Mouse (Mus musculus) heart, postnatal 0 days (tissue): ENCODE results near the gene Snph. TPM values are rescaled to one million over a fixed set of nuclear protein-coding genes. Genes with fewer than 3 reads are reported as not detected.
A peak's percentile ranks its signal among the peaks of the same experiment; 100 is the strongest.

Experiments
- ATAC-seq: fragments of 200-750 bp; cut with Nextera tagmentation; 2 replicates; pipeline ENCODE4 v1.8.0; 2017; ENCODE audit warnings: low read depth, moderate number of reproducible peaks, moderate library complexity; ENCODE audit not compliant: insufficient read depth
- DNase-seq: peaks from one replicate; pipeline ENCODE4 v3.0.0-alpha.2; 2016; ENCODE audit warnings: low spot score
- H3K27ac ChIP-seq: fragments of 300-500 bp; sonication (generic); 2 replicates; pipeline ENCODE4 v1.5.1; 2014; ENCODE audit warnings: low read depth, mild to moderate bottlenecking
- H3K27me3 ChIP-seq: fragments of 300-500 bp; sonication (generic); 2 replicates; pipeline ENCODE4 v1.6.1; 2014; ENCODE audit warnings: low read length, mixed read lengths; ENCODE audit not compliant: control insufficient read depth, insufficient read depth
- H3K36me3 ChIP-seq: fragments of 300-500 bp; sonication (generic); replicated peaks from 2 replicates; pipeline ENCODE4 v1.6.1; 2014; ENCODE audit warnings: low read length, mixed read lengths; ENCODE audit not compliant: control insufficient read depth, insufficient read depth
- H3K4me1 ChIP-seq: fragments of 300-500 bp; sonication (generic); 2 replicates; pipeline ENCODE4 v1.6.1; 2014; ENCODE audit warnings: antibody characterized with exemption; ENCODE audit not compliant: control insufficient read depth, insufficient read depth
- H3K4me2 ChIP-seq: fragments of 300-500 bp; sonication (generic); 2 replicates; pipeline ENCODE4 v1.6.1; 2014; ENCODE audit warnings: low read depth, mild to moderate bottlenecking, low read length, moderate library complexity
- H3K4me3 ChIP-seq: fragments of 300-500 bp; sonication (generic); 2 replicates; pipeline ENCODE4 v1.5.1; 2014; ENCODE audit warnings: low read depth, low read length
- H3K9ac ChIP-seq: fragments of 300-500 bp; sonication (generic); replicated peaks from 2 replicates; pipeline ENCODE4 v1.6.1; 2014; ENCODE audit warnings: low read depth, low read length, mixed read lengths
- H3K9me3 ChIP-seq: fragments of 300-500 bp; sonication (generic); replicated peaks from 2 replicates; pipeline ENCODE4 v1.6.1; 2016; ENCODE audit warnings: low read length; ENCODE audit not compliant: control insufficient read depth
- CTCF ChIP-seq: IDR thresholded peaks from 2 replicates; pipeline ENCODE4 v1.5.1; 2016; ENCODE audit warnings: antibody characterized with exemption, control low read depth, low read depth
- EP300 ChIP-seq: IDR thresholded peaks from 2 replicates; pipeline ENCODE4 v1.6.1; 2016; ENCODE audit warnings: antibody characterized with exemption, low read depth
- whole genome bisulfite sequencing: fragments of 180-500 bp; shearing (Covaris S2); extraction: QIAGEN DNeasy Blood & Tissue Kit; methylation state at CpG from one replicate; pipeline ENCODE4 v1.1.7; 2014; 5-methylcytosine and 5-hydroxymethylcytosine counted together
- polyA plus RNA-seq: library from polyadenylated mRNA; unstranded; fragments of >200 nt; fragmentation: Nextera tagmentation; extraction: Ambion mirVana; gene quantifications from 2 replicates; pipeline ENCODE4 v1.2.1, GENCODE M21; 2015
- total RNA-seq: library from RNA; depleted of rRNA; stranded (reverse); fragments of >200 nt; gene quantifications from 2 replicates; pipeline ENCODE4 v1.2.3, GENCODE M21; 2014; ENCODE audit warnings: low replicate concordance

Snph gene
- total and polyA plus RNA-seq, 2 experiments from 2014 or later: 0.05 to 0.11 TPM

- no peaks in the 10 kb centered on the region for H3K27me3 ChIP-seq
- H3K4me1 ChIP-seq: peaks cover 5% of the 10 kb centered on the region; the same call in 1 of the 2 replicates
- peak overlapping the region; percentile 70 for H3K4me2 ChIP-seq
- peak; percentile 54 for TF ChIP-seq CTCF
- no peak for TF ChIP-seq EP300
- H3K9ac ChIP-seq: peak overlapping the region; percentile 37; the same call in 1 of the 2 replicates
- H3K36me3 ChIP-seq: no peaks in the 10 kb centered on the region
- ATAC-seq (no peak), DNase-seq (peak; percentile 56)
- H3K9me3 ChIP-seq: no peaks in the 10 kb centered on the region
- peak overlapping the region; percentile 46 for H3K4me3 ChIP-seq
- WGBS: 28% methylated on average over 7 of the region's 7 CpGs
- peak overlapping the region; percentile 75 for H3K27ac ChIP-seq
Observed at GRCm38 (mm10) chr2:151575119-151575698, 57.2 kb downstream of the Snph start.

DNA sequence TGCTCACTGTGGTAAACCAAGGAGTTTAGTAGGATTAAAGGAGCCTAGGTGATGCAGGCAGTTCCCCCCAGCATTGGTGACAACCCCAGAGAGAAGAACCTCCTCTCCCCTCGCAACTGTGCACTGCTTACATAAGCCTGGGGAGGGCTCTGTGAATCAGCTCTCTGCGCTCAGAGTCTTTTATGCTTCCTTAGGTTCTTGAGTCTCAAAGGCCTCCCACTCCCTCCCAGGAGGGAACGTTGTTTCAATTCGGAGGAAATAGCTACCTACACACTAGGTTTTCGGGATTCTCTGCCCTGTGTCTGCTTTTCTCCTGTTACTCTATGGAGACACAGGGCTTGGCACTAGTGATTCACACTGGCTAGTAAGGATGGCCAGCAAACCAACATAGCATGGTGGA, 57.8 kb downstream of the Snph start:
- Histone ChIP-seq H3K27me3 (no peaks in the 10 kb centered on the region), H3K4me2 (no peak overlapping the region), H3K4me1 (peaks cover 5% of the 10 kb centered on the region; the same call in 1 of the 2 replicates), H3K9ac (no peak overlapping the region), H3K4me3 (no peak overlapping the region), H3K9me3 (no peaks in the 10 kb centered on the region), H3K27ac (no peak overlapping the region), H3K36me3 (no peaks in the 10 kb centered on the region)
- WGBS: 84% methylated on average over 5 of the region's 5 CpGs
- TF ChIP-seq EP300: no peak
- TF ChIP-seq CTCF: no peak
- ATAC-seq (no peak), DNase-seq (no peak)

- TF ChIP-seq CTCF (no peak), EP300 (no peak)
- 64% methylated on average over 3 of the region's 3 CpGs for WGBS
- no peaks in the 10 kb centered on the region for H3K36me3 ChIP-seq
Observed at GRCm38 (mm10) chr2:151573667-151574066, 58.7 kb downstream of the Snph start.

DNA sequence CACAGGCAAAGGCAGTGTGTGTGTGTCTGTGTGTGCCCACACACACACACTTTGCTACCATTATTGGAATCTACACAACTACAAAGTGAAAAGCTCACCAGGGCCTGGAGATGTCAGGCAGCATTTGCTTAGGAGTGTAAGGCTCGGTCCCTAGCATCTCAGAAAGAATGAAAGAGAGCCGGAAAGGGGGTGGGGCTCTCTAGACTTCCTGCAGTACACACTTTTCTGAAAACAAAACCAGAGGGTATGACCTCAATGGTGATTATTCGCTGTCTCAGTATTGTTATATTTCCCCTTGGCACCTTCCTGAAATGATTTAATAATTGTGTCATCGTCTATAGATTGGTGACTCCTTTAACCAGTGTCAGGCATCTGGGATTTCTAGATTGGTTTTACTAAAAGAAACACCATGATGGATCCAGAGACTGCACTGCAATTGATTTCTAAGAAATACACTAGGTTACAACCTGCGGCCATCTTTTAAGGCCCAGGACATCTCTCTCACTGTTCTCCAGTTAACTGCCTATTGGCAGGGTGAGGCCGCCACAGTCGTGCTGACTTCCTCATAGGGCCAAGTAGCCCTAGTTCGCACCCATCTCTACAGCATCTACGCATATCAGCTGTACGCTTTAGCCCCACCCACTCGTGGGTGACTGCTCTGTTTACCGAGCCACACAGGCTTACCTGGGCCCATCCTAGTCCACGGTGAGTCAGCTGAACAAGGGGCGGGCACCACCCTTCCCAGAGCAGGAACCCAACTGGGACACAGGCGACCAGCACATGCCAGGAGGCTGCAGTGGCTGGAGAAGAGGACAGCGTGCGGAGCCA, 60.3 kb downstream of the Snph start, which contains the start of gene Sdcbp2:
TSS of gene Sdcbp2 (plus strand) at position 750 of the 828 bp plus-strand sequence.
- WGBS: 57% methylated on average over 17 of the region's 17 CpGs

More at GRCm38 (mm10) chr2:151573667-151574066, 58.7 kb downstream of the Snph start:
- Histone ChIP-seq H3K9me3 (no peaks in the 10 kb centered on the region), H3K4me3 (no peak overlapping the region), H3K27ac (no peak overlapping the region), H3K27me3 (no peaks in the 10 kb centered on the region), H3K4me1 (peaks cover 5% of the 10 kb centered on the region; the same call in 1 of the 2 replicates), H3K9ac (no peak overlapping the region), H3K4me2 (no peak overlapping the region)
- no peak for ATAC-seq
- DNase-seq: no peak

DNA sequence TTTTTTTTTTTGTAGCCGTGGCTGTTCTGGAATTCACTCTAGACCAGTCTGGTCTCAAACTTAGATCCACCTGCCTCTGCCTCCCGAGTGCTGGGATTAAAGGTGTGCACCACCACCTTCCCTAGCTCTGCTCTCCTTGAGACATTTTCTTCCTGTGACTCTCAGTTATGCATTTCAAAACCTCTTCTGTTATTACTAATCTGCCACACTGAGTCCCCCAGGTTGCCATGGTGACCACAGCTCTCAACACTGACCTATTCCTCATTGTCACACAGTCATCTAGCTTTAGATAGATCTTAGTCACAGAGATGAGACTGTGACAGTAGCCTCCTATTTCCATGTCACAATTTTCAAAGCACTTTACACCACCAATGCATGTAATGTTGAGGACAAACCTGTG, 62.9 kb downstream of the Snph start:
- H3K4me1 ChIP-seq: no peaks in the 10 kb centered on the region
- no peak overlapping the region for H3K4me2 ChIP-seq
- no peaks in the 10 kb centered on the region for H3K27me3 ChIP-seq
- no peak for DNase-seq
- TF ChIP-seq CTCF: no peak
- no peak for TF ChIP-seq EP300
- no peak overlapping the region for H3K27ac ChIP-seq
- no peak overlapping the region for H3K4me3 ChIP-seq
- peaks cover 7% of the 10 kb centered on the region for H3K36me3 ChIP-seq
- ATAC-seq: no peak
- no peak overlapping the region for H3K9ac ChIP-seq
- H3K9me3 ChIP-seq: no peaks in the 10 kb centered on the region
- 80% methylated on average over 2 of the region's 2 CpGs for WGBS

More for the DNA sequence above, 60.3 kb downstream of the Snph start, which contains the start of gene Sdcbp2:
- Histone ChIP-seq H3K27ac (peak within 1 kb of the TSS; percentile 30), H3K9me3 (no peaks in the 10 kb centered on the region), H3K4me3 (no peak within 1 kb of the TSS), H3K4me2 (no peak within 1 kb of the TSS), H3K27me3 (no peaks in the 10 kb centered on the region), H3K4me1 (peaks cover 5% of the 10 kb centered on the region; the same call in 1 of the 2 replicates), H3K36me3 (no peaks in the 10 kb centered on the region), H3K9ac (no peak within 1 kb of the TSS)
- TF ChIP-seq CTCF (no peak), EP300 (no peak)
- no peak for ATAC-seq
- no peak for DNase-seq
